Mouse (Mus musculus): Measurements from ENCODE around the gene H2-DMb1.

DNA sequence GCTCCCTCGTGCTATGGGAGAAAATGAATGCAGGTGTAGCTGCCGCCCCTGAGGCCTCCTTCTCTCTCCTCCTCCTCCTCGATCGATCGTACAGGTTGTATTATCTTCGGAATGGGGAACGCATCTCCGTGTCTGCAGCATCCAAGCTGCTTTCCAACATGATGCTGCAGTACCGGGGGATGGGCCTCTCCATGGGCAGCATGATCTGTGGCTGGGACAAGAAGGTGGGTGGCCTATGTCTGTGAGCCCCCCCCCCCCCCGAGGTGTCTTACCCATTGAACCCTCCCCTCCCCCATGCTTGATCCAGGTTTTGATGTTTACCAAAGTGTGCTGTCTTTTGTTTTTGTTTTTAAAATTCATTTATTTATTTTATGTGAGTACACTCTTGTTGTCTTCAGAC lies 47.2 kb downstream of the H2-DMb1 start:
- TF ChIP-seq CTCF (conservative IDR thresholded peaks at IDR 0.05; ENCODE audit: low read length) (no peak), POU5F1 (IDR thresholded peaks at IDR 0.05; ENCODE audit: borderline replicate concordance, low read length) (no peak)
